Mouse (Mus musculus) liver, embryonic 14.5 days (tissue): ENCODE measurements around the gene Pgm2.

Experiments used
- CTCF ChIP-seq: IDR thresholded peaks from 2 replicates; pipeline ENCODE4 v1.5.1; 2016; ENCODE audit warnings: antibody characterized with exemption, low read depth, control low read depth
- EP300 ChIP-seq: IDR thresholded peaks from 2 replicates; pipeline ENCODE4 v1.6.1; 2016; ENCODE audit warnings: antibody characterized with exemption, low read depth

- TF ChIP-seq CTCF, result no peak
- TF ChIP-seq EP300, result no peak
These were observed 660 bp downstream of the Pgm2 start for GRCm38 (mm10) chr5:64093349-64093871.
